Mouse (Mus musculus): ENCODE data around the gene Creb5.

DNA sequence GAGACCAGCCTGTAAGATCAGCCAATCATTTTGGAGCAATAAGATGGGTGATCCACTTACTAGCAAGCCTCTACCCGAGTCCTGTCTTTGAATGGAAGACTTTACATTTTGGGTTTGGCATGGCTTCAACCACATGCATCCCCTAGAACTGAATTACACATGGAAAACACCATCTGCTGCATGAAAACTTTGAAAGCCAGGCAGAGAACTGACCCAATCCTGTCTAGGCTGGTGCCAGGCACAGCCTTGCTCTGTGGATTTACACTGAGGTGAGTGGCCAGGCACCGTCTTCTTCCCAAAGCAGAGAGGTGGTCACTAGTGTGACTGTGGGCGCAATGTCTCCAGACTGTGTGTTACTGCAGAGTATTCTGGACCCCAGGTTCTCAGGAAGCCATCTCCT lies 109.4 kb downstream of the Creb5 start:
- TF ChIP-seq CTCF (IDR thresholded peaks at IDR 0.05; ENCODE audit: insufficient read depth, low read length) (no peak), POLR2A (IDR thresholded peaks at IDR 0.05; ENCODE audit: borderline replicate concordance, extremely low read depth, low read depth, low read length) (no peak)

Data from lung, adult 2 months (tissue).